Mouse (Mus musculus) monocyte, adult 5-6 weeks (primary cell): Measurements from ENCODE around the gene Cyb561d2. TPM values are rescaled to one million over a fixed set of nuclear protein-coding genes. Genes with fewer than 3 reads are reported as not detected.

ENCODE experiments used
- ATAC-seq: fragments of 153-309, 156-312 bp; replicated peaks from 2 replicates; pipeline ENCODE4 v1.8.0; 2017; ENCODE audit warnings: mild to moderate bottlenecking; ENCODE audit not compliant: low TSS enrichment, insufficient number of reproducible peaks, severe bottlenecking, poor library complexity, low FRiP score
- total RNA-seq: library from RNA; stranded (forward); fragments of 200-1000, 200-491, 200-594 nt; gene quantifications from 3 replicates; pipeline ENCODE4 v1.2.3, GENCODE M21; 2017

Cyb561d2 gene
- total RNA-seq, 1 experiment from 2014 or later, result 27.2 TPM

DNA sequence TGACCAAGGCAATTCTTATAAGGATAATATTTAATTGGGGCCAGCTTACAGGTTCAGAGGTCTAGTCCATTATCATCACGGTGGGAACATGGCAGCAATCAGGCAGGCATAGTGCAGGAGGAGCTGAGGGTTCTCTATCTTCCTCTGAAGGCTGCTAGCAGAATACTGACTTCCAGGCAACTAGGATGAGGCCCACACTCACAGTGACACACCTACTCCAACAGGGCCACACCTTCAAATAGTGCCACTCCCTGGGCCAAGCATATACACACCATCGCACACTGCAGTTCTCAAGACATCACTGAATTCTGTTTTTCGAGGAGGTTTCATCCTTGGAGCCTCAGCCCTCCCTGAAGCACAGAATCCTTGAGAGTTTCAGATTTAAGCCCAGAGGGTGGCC lies 45.6 kb downstream of the Cyb561d2 start:
- no peak for ATAC-seq

DNA sequence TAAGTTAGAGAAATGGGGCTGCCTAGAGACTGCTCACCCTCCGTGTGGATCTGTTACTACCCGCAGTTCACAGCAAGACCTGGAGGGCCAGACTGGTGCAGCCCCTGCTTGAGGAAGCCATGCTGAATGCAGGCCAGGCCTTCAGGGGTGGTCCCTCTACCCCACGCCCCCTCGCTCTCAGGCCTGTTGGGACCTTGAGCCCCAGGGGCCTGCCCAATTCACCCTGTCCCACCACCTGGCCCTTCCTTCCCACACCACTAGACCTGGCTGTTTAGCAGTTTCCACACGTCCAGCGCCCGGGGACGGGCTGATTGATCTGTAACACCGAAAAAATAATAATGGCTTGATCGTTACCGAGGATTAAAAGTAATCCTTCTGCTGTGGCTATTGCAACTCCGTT lies 47.8 kb downstream of the Cyb561d2 start:
- ATAC-seq, result no peak

DNA sequence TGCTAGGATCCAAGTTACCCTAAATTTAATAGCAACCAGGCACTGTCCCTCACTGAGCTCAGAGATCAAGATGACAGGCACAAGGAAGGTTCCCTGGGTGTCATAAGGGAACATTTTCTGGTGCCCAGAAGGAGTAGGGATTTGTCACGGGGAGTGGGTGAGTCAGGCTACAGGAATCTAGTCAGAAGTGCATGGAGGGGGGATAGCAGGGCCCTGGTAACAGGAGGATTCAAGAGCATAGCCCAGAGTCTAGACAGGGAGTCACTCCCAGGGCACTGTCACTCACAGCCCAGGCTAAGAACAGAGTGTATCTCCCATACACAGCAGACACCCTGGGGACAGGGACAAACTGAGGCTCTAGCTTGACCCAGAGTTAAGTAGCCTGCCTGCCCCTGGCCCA lies 48.5 kb downstream of the Cyb561d2 start:
- no peak for ATAC-seq

DNA sequence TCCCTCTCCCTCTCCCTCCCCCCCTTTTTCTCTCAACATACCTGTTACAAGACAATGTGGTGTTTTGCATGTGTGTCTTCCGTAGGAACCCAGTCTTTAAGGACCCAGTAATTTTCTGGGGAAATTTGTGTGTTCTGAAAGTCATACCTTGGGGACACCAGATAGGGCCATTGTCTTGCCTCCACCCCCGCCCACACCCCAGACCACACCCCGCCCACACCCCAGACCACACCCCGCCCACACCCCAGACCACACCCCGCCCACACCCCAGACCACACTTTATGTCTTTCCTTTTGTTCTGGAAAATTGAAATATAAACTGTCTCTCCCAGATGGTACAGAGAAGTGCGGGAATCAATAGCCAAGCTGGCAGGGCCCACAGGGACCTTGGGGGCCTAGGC lies 51.4 kb downstream of the Cyb561d2 start:
- no peak for ATAC-seq

GRCm38 (mm10) chr9:107490146-107490545 lies 51.8 kb downstream of the Cyb561d2 start:
- ATAC-seq, result no peak

Other genes with a start within 250 kb of the Cyb561d2 start
- 2.0 to 4.4 TPM (median 3.0 TPM) in 3 replicates for gene Cish, start 246.2 kb downstream of the Cyb561d2 start, total RNA-seq
- 4.7 to 6.5 TPM (median 5.1 TPM) in 3 replicates for gene Hemk1, start 203.8 kb downstream of the Cyb561d2 start, total RNA-seq
- not detected in 3 replicates for gene 6430571L13Rik, start 201.6 kb downstream of the Cyb561d2 start, total RNA-seq
- not detected in 3 replicates for gene Cacna2d2, start 142.6 kb downstream of the Cyb561d2 start, total RNA-seq
- 19.0 to 26.5 TPM (median 21.7 TPM) in 3 replicates for gene Tmem115, start 8.2 kb downstream of the Cyb561d2 start, total RNA-seq
- 17.4 to 20.5 TPM (median 18.7 TPM) in 3 replicates for gene Nprl2, start within 50 bp of the Cyb561d2 start, total RNA-seq
- gene Zmynd10, start 5.1 kb upstream of the Cyb561d2 start, total RNA-seq, result 3.2 to 4.0 TPM in 2 of 3 replicates, not detected in the other
- gene Rassf1, start 9.4 kb upstream of the Cyb561d2 start, total RNA-seq, result 67.8 to 117 TPM (median 83.9 TPM) in 3 replicates
- gene Tusc2, start 21.1 kb upstream of the Cyb561d2 start, total RNA-seq, result 16.0 to 23.9 TPM (median 21.4 TPM) in 3 replicates
- 1.1 to 2.5 TPM (median 2.3 TPM) in 3 replicates for gene Hyal2, start 25.8 kb upstream of the Cyb561d2 start, total RNA-seq
- gene Hyal1, start 34.7 kb upstream of the Cyb561d2 start, total RNA-seq, result 0.86 to 2.0 TPM in 2 of 3 replicates, not detected in the other
- gene Naa80, start 36.7 kb upstream of the Cyb561d2 start, total RNA-seq, result 3.6 to 5.4 TPM (median 5.4 TPM) in 3 replicates
- 1.4 TPM in 1 of 3 replicates, not detected in the others for gene Hyal3, start 38.6 kb upstream of the Cyb561d2 start, total RNA-seq
- 5.5 to 11.1 TPM (median 8.8 TPM) in 3 replicates for gene Ifrd2, start 45.4 kb upstream of the Cyb561d2 start, total RNA-seq
- gene Sema3b, start 67.0 kb upstream of the Cyb561d2 start, total RNA-seq, result 0.10 TPM in 1 of 3 replicates, not detected in the others
- gene Gnai2, start 93.2 kb upstream of the Cyb561d2 start, total RNA-seq, result 646 to 794 TPM (median 705 TPM) in 3 replicates
- gene Slc38a3, start 127.3 kb upstream of the Cyb561d2 start, total RNA-seq, result not detected in 3 replicates
- 1.8 TPM in 1 of 3 replicates, not detected in the others for gene Gnat1, start 137.5 kb upstream of the Cyb561d2 start, total RNA-seq
- not detected in 3 replicates for gene Sema3f, start 168.3 kb upstream of the Cyb561d2 start, total RNA-seq
- 339 to 489 TPM (median 412 TPM) in 3 replicates for gene Rbm5, start 228.8 kb upstream of the Cyb561d2 start, total RNA-seq